Mouse (Mus musculus) thymus, adult 2 months (tissue): ENCODE measurements around the gene Pml. TPM values are rescaled to one million over a fixed set of nuclear protein-coding genes. Genes with fewer than 3 reads are reported as not detected.

Source experiments
- DNase-seq: peaks from one replicate; pipeline ENCODE4 v3.0.0; 2021
- H3K27ac ChIP-seq: fragments of 200-500 bp; 2 replicates; pipeline ENCODE4 v1.5.1; 2012; ENCODE audit warnings: low read length, control low read depth; ENCODE audit not compliant: control insufficient read depth, insufficient read depth
- H3K27me3 ChIP-seq: fragments of 200-500 bp; 2 replicates; pipeline ENCODE4 v1.6.1; 2012; ENCODE audit warnings: mild to moderate bottlenecking, low read length, moderate library complexity, mixed read lengths; ENCODE audit not compliant: control insufficient read depth, insufficient read depth
- H3K36me3 ChIP-seq: fragments of 200-500 bp; 2 replicates; pipeline ENCODE4 v1.6.1; 2012; ENCODE audit warnings: mild to moderate bottlenecking, low read length, moderate library complexity; ENCODE audit not compliant: control insufficient read depth, insufficient read depth
- H3K4me1 ChIP-seq: fragments of 200-500 bp; replicated peaks from 2 replicates; pipeline ENCODE4 v1.6.1; 2012; ENCODE audit warnings: low read length; ENCODE audit not compliant: control insufficient read depth, insufficient read depth
- H3K4me3 ChIP-seq: fragments of 200-500 bp; 2 replicates; pipeline ENCODE4 v1.5.1; 2012; ENCODE audit warnings: mild to moderate bottlenecking, low read length, control low read depth, moderate library complexity; ENCODE audit not compliant: control insufficient read depth, insufficient read depth
- CTCF ChIP-seq: fragments of 200-500 bp; IDR thresholded peaks from 2 replicates; pipeline ENCODE4 v1.5.1; 2012; ENCODE audit warnings: mild to moderate bottlenecking, control low read depth, low read length, moderate library complexity, borderline replicate concordance; ENCODE audit not compliant: control insufficient read depth, poor library complexity, insufficient read depth; ENCODE audit errors: extremely low read depth
- POLR2A ChIP-seq: fragments of 200-500 bp; IDR thresholded peaks from 2 replicates; pipeline ENCODE4 v1.6.1; 2012; ENCODE audit warnings: mild to moderate bottlenecking, low read length, control low read depth, moderate library complexity; ENCODE audit not compliant: control insufficient read depth, poor library complexity, insufficient read depth; ENCODE audit errors: extremely low read depth
- WGBS: fragments of 180-500 bp; shearing (Covaris S2); methylation state at CpG from one replicate; pipeline ENCODE4 v1.1.7; 2018; 5-methylcytosine and 5-hydroxymethylcytosine counted together
- polyA plus RNA-seq: library from polyadenylated mRNA; depleted of rRNA; stranded (reverse); fragments of >200 nt; gene quantifications from 2 replicates; pipeline ENCODE4 v1.2.3, GENCODE M21; 2012; rRNA removed

Pml gene
- polyA plus RNA-seq, 1 experiment, result 74.1 TPM

DNA sequence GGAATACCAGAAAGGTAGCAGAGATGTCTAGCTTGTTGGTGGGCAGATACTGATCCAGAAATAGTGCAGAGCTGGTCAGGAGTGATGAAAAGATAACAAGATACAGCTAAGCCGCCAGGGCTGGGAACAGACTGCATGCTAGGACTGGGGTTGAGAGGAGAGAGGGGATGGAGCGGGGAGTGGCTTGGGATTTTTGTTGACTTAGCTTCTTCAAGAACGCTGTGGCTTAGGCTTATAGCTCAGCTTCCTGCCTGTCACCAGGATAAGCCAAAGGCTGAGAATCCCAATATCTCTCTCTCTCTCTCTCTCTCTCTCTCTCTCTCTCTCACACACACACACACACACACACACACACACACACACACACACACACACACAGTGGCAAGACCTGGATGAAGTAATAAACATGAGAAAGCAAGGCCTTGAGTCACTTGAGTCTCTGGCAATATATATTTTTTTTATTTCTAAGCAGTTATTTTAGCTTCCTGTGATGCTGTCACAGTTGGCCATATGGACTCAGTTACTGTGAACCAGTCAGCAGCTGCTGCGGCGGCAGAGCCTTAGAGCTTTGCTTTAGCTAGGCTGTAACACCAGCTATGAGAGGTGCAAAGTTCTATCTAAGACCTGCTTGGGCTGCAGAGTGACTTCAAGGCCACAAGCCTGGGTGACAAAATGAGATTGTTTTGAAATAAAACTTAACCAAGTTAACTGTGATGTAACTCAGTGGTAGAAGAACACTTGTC lies 73.7 kb downstream of the Pml start:
- H3K27ac ChIP-seq, result no peak overlapping the region
- H3K4me3 ChIP-seq, result no peak overlapping the region
- 85% methylated on average over 5 of the region's 5 CpGs for WGBS
- TF ChIP-seq CTCF (no peak), POLR2A (no peak)
- H3K36me3 ChIP-seq, result no peaks in the 10 kb centered on the region
- no peak for DNase-seq
- no peaks in the 10 kb centered on the region for H3K27me3 ChIP-seq
- H3K4me1 ChIP-seq, result no peaks in the 10 kb centered on the region

DNA sequence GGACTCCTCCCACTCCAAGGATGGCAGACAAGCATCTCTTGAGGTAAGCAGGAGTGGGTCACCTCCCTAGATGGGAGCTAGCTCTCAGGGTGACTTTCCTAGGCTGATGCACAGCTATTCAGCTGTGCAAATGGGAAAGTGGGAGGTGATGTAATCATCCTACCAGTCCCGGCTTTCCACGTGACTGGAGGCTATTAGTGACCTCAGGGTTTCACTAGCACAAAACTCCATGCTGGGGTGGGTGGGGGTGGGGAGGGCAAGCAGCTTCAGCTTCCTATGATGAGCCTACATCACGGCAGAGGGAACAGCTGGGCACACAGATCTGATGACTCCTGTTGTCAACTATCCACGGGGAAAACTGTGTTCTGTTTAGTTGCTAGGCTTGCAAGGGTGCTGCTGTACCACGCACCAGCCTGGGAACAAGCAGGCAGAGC lies 74.8 kb downstream of the Pml start:
- 83% methylated on average over 5 of the region's 5 CpGs for WGBS
- Histone ChIP-seq H3K36me3 (no peaks in the 10 kb centered on the region), H3K27ac (no peak overlapping the region), H3K4me1 (no peaks in the 10 kb centered on the region), H3K4me3 (no peak overlapping the region), H3K27me3 (no peaks in the 10 kb centered on the region)
- no peak for DNase-seq
- TF ChIP-seq CTCF (no peak), POLR2A (no peak)

DNA sequence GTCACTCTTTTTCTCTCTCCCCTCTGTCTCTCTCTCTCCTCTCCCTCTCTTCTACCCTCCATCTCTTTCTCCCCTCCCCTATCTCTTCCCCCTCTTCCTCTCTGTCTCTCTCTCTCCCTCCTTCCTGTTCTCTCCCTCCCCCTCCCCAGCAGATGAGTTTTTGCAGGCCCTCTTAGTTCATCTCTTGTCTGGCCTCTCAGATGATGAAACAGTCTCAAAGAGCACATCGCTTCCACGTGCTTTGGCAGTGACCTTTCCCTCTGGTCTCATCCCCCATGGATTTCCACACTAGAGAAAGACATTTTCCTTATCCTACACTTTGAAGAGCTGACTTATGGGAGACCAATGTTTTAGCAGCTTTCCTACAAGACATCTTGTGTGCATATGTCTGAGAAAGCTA lies 76.7 kb downstream of the Pml start:
- no peaks in the 10 kb centered on the region for H3K27me3 ChIP-seq
- DNase-seq, result no peak
- no peaks in the 10 kb centered on the region for H3K4me1 ChIP-seq
- H3K27ac ChIP-seq, result no peak overlapping the region
- TF ChIP-seq POLR2A (no peak), CTCF (no peak)
- H3K36me3 ChIP-seq, result no peaks in the 10 kb centered on the region
- no peak overlapping the region for H3K4me3 ChIP-seq
- WGBS, result 90% methylated on average over 2 of the region's 2 CpGs

DNA sequence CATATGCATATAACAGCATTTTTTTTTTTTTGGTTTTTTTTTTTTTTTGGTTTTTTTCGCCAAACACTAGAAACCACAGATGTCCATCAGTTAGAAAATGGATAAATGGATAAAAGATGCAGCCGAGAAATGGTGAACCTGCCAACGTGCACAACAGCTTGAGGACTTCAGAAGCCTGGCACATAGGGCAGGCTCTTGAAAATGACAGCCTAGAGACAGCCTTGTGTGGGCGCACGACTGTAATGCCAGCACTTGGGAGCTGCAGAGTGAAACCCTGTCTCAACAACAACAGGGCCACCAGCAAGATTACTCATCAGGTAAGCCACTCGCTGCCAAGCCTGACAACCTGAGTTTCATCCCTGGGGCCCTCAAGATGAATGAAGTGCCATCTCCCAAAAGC lies 80.2 kb downstream of the Pml start:
- Histone ChIP-seq H3K27me3 (no peaks in the 10 kb centered on the region), H3K4me1 (no peaks in the 10 kb centered on the region), H3K36me3 (no peaks in the 10 kb centered on the region), H3K4me3 (no peak overlapping the region), H3K27ac (no peak overlapping the region)
- WGBS, result 86% methylated on average over 6 of the region's 6 CpGs
- no peak for DNase-seq
- TF ChIP-seq CTCF, result no peak

DNA sequence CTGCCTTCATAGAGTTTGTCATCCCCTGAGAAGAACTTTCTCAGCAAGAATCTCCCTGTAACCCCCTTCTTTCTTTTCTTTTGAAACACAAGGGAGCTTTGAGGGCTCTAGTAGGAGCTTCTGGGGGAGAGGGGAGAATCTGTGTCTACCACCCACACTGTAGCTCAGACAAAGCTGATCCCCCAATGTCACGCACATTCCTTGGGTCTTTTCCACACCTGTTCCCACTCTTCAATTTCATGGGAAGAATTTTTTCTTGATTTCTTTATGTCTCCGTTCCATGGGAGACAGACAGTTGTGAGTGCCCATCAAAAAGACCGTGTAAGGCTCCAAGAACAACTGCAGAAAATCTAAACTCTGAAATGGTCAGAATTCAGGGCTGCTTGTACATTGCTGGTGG lies 80.7 kb downstream of the Pml start:
- Histone ChIP-seq H3K36me3 (no peaks in the 10 kb centered on the region), H3K27ac (no peak overlapping the region), H3K27me3 (no peaks in the 10 kb centered on the region), H3K4me3 (no peak overlapping the region), H3K4me1 (no peaks in the 10 kb centered on the region)
- TF ChIP-seq POLR2A, result no peak
- TF ChIP-seq CTCF, result no peak
- no peak for DNase-seq
- 95% methylated on average over 3 of the region's 3 CpGs for WGBS

Other genes with a start within 250 kb of the Pml start
- gene Cyp11a1, start 243.4 kb downstream of the Pml start, polyA plus RNA-seq, result 0.84 and 1.3 TPM in 2 replicates
- gene Stra6, start 186.0 kb downstream of the Pml start, polyA plus RNA-seq, result 5.2 and 6.1 TPM in 2 replicates
- 0.94 and 1.2 TPM in 2 replicates for gene Ccdc33, start 131.0 kb downstream of the Pml start, polyA plus RNA-seq
- gene Islr, start 45.5 kb downstream of the Pml start, polyA plus RNA-seq, result 25.3 and 32.2 TPM in 2 replicates
- 0.50 and 1.4 TPM in 2 replicates for gene Islr2, start 45.5 kb downstream of the Pml start, polyA plus RNA-seq
- 67.4 and 71.5 TPM in 2 replicates for gene Stoml1, start 3.4 kb upstream of the Pml start, polyA plus RNA-seq
- gene Loxl1, start 63.4 kb upstream of the Pml start, polyA plus RNA-seq, result 12.5 and 19.0 TPM in 2 replicates
- not detected in 2 replicates for gene Tbc1d21, start 120.7 kb upstream of the Pml start, polyA plus RNA-seq
- gene Insyn1, start 238.8 kb upstream of the Pml start, polyA plus RNA-seq, result 3.2 and 4.9 TPM in 2 replicates